Mouse (Mus musculus) cerebral cortex, adult 2 months (tissue): Measurements from ENCODE around the gene Olfr920.

ENCODE experiments used
- WGBS: fragments of 180-500 bp; shearing (Covaris S2); methylation state at CpG from one replicate; pipeline ENCODE4 v1.1.7; 2018; 5-methylcytosine and 5-hydroxymethylcytosine counted together

Gene Olfr920

DNA sequence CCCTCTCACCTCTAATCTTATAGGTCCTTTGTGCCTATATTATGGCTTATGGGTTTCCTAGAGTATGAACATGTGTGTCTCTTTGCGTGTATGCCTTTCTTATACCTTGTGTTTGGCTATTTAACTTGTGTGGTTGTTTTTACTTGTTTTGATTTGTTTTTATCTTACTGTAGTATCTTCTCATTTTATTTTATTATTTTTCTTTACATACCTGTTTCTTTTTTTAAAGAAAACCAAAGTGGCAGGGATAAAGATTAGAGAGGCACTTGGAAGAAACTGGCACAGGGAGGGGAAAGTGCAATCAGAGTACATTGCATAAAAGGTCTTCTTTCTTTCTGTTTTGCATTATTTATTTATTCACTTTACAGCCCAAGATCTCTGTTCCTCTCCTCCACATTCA is at the start of gene Olfr920:
Gene Olfr920, plus strand, starts transcription at position 301 of the 400 bp plus-strand sequence.
- WGBS: 98% methylated on average over 1 of the region's 1 CpGs

DNA sequence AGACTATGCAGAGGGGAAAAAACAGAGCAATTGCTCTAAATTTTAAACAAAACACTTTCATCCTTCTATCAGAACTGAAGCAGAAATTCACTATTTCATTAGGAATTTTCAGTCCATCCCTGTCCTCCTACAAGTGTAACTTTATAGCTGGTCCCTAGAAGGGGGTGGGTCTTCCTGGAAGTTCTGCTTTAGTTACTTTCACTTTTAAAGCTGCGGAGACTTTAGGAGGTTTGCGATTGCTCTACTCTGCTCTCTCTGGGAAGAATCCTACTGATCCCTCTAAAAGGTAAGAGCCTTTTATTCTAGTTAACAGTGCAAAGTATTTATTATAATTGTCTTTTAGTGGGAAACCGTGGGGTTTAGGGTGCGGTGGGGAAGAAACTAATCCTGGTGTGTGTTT is 34.0 kb upstream of the Olfr920 start, which contains the start of gene Vwa5a:
Gene Vwa5a, plus strand, starts transcription at position 167 of the 400 bp plus-strand sequence.
- WGBS: 5% methylated on average over 4 of the region's 4 CpGs

DNA sequence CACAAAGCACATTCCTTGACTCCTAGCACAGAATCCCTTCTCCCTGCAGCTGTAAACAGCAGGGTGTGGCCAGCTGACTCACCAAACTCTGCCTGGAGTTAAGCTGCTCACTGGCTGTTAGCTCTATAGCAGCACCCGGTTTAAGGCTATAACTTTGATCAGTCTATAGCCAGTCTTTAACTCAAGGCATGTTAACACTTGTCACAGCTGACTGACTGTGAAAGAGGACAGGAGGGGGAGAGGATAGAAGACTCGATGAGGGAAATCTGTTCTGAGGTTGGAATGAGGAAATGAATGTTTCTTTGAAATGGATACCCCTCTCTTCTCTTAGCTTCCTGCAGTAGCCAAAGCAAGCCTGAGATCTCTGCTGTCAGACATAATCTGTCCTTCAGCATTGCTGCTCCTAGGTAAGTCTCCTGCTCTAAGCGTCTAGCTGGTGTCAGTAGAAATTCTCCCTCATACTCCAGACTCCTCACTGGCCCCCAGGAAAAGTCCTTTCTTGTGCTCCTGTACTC is 33.1 kb upstream of the Olfr920 start:
- 20% methylated on average over 3 of the region's 3 CpGs for WGBS

DNA sequence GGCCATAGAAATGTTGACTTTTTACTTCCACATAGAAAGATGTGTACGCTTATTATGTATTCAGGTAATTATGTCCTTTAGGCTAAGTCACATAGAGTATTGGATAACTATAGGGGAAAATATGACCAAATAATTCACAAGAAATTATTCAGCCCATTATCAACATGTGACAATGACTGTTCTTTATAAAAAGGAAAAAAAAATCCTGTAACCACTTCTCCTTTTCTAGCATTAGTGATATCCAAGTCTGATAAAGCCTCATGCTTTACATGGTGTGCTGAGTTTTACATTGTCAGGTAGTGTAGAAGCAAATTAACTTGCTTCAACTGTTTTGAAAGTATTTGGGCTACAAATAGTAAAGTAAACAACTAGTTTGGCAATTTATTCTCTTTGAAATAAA is 28.1 kb upstream of the Olfr920 start:
- 96% methylated on average over 1 of the region's 1 CpGs for WGBS

DNA sequence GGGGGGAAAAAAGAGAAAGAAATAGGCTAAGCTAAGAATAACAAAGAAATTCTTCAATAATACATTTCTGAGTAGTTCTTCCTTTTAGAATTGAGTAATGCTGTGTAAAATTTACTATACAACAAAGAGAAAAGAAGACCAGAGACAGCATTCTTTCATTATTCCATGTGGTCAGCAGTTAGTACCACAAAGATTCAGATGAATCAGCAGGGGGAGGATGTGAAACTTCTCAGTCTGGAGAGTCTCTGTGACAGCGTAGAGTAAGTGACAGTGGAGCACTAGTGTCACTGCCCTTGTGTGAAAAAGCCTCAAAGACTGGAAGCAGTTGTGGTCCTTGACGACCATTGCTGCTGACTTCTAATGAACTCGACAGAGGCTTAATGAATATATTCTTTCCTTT is 23.9 kb upstream of the Olfr920 start:
- WGBS: 75% methylated on average over 3 of the region's 3 CpGs

DNA sequence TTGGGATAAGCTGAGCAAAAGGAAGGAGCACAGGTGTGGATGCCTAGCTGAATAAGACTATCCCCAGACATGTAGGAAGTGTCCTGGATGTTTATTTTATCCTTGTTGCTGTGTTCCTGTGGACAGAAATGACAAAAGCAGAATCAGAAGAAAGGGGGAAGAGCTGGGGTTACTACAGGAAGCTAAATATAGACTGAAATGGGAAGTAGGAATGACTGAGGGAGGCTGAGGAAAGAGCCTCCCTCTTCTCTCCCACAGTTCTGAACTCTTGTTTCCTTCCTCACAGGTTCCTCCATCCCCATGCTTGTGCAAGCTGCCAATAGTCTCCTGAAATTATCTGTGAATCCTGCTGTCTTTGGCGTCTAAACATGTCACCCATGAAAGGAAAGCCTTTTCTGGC is 10.7 kb upstream of the Olfr920 start:
- WGBS: 89% methylated on average over 1 of the region's 1 CpGs

DNA sequence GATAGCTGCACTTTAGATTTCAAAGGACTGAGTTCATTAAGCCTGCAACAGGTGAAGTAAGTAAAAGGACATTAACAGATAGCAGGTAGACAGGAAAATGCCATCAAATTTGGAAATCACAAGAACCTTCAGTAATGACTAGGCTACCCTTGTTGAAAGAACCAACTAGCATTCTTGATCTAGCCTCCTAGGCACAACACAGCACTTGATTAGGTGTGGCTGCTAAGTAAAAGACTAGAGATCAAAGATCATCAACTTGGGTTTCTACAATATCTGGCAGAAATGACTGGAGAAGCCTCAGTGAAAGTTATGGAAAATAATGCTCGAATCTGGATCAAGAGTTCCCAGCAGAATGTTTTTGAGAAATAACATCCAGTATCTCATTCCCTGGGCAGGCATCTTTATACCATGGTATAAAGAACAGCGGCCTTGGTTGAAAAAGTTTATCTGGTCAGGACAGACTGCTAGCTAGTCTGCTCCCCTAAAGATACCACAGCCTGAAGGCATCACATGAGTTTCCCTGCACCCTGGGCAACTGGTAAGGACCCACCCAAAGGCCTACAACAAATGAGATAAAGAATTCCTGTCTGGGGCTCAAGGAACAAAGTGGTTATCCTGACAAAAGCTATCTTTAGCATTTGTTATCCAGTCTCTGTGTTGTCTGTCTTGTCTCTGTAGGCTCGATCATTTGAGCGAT is 7.3 kb upstream of the Olfr920 start:
- WGBS: 97% methylated on average over 4 of the region's 4 CpGs

DNA sequence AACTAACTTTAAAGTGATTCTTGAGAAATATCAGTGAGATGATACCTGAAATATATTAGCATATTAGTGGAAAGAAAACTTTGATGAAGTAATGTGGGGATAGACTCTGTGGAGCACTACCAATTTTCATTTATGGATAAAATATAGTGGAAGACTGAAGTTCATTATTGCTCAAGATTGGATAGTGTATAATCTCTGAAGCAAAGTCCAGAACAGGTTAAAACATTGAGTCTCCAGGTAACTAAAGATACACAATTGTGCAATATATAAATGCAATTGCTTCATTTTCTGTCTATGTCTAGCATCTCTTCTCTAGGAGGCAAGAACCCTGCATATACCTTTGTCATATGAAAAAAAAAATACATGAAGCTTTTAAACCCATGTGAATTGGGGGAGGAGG is 20.7 kb downstream of the Olfr920 start, which contains the start of gene Olfr921:
Gene Olfr921, plus strand, starts transcription at position 301 of the 400 bp plus-strand sequence.

DNA sequence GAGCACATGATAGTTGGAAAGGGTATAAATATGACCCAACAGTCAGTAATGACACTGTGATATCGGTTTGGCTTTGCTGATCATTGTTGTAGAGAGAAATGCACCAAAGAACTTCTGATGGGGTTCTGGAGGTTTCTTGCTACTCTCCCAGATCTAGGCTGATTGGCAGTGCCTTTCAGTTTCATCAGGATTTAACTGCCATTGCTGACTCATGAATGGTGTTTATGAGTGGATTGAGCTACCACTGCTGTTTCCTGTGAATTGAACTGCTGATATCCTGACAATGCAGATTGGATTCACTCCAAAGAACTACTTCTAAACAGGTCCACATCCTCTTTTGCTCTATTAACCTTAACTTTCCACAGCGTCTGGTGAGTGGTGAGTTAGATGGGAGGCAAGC is 40.6 kb downstream of the Olfr920 start:
- 84% methylated on average over 2 of the region's 2 CpGs for WGBS
